Mouse (Mus musculus): Measurements from ENCODE around the gene Lhx2.
A peak's percentile ranks its signal among the peaks of the same experiment; 100 is the strongest.

Lhx2 gene

GRCm38 (mm10) chr2:38359186-38359585 is 20.1 kb downstream of the Lhx2 start:
- no peak for DNase-seq (ENCODE audit: low spot score in 2 of 2)

DNA sequence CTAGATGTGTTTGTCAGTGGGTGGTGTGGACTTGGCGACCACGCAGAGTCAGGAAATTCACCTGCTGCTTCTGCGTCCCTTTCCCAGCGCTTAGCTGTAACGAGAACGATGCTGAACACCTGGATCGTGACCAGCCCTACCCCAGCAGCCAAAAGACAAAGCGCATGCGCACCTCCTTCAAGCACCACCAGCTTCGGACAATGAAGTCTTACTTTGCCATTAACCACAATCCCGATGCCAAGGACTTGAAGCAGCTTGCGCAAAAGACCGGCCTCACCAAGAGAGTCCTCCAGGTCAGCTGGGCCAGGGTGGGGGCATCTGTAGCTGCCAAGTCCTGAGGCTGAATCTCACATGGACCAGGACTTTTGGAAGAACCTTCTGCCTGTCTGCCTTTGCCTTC is 20.7 kb downstream of the Lhx2 start:
- no peak for DNase-seq (ENCODE audit: low spot score in 2 of 2)

DNA sequence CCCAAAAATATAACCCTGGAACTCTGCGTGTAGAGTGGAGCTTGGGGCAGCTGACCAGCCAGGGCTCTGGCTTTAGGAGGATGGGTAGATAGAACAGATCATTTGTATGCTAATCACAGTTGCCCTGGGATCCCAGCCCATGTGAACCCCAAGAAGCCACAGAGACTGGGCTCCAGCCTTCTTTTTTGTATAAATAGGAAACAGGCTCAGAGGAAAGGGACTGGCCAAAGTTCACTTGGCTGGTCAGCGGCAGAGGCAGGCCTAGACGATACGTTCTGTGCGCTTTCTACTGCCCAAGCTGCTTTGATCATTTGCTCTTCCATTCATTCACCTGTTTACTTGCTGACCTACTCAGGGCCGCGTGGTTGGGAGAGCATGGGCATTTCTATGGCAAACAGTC is 27.1 kb downstream of the Lhx2 start:
- DNase-seq (ENCODE audit: low spot score in 2 of 2) = no peak

GRCm38 (mm10) chr2:38367023-38367422 is 27.9 kb downstream of the Lhx2 start:
- no peak for DNase-seq (ENCODE audit: low spot score in 2 of 2)

- peak in 1 of 2 experiments; percentile 65 for DNase-seq (ENCODE audit: low spot score in 2 of 2)
These were observed 28.8 kb downstream of the Lhx2 start for GRCm38 (mm10) chr2:38367852-38368251.

DNA sequence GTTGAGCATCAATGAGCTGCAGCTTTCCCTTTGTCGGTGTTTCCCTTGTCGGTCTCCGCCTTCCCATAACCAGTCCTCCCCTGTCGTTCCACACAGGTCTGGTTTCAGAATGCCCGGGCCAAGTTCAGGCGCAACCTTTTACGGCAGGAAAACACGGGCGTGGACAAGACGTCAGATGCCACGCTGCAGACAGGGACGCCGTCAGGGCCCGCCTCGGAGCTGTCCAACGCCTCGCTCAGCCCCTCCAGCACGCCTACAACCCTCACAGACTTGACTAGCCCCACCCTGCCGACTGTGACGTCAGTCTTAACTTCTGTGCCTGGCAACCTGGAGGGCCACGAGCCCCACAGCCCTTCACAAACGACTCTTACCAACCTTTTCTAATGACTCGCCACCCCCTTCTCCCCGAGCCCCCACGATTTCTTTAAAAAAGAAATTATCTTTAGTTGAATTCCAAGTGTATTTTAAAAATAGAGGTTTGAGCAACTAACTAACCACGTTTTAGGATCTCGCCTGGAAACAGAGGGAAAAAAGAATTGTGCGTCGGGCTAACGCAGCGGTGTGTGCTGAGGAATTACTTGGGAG is 29.8 kb downstream of the Lhx2 start:
- DNase-seq (ENCODE audit: low spot score in 2 of 2) = peak in 1 of 2 experiments; percentile 58

GRCm38 (mm10) chr2:38375606-38376304 is 36.7 kb downstream of the Lhx2 start:
- no peak for DNase-seq (ENCODE audit: low spot score in 2 of 2)

DNA sequence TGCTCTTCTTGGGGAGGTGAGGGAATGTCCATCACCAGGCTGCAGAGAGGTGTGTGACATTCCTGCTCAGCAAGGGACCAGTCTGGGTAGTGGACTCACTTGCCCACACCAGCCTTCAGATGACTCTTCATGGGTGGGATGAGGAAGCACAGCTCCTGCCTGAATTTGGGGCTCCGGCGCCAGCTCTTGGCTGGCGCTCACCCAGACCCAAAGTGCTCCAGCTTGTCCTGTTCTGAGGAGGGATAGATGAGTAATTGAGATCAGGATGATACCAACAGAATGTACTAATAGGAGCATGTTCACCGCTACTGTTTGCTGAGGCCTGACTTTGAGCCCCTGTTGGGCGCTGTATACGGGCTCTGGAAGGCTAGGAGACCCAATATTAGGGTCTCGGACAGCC is 38.2 kb downstream of the Lhx2 start:
- no peak for DNase-seq (ENCODE audit: low spot score in 2 of 2)

DNA sequence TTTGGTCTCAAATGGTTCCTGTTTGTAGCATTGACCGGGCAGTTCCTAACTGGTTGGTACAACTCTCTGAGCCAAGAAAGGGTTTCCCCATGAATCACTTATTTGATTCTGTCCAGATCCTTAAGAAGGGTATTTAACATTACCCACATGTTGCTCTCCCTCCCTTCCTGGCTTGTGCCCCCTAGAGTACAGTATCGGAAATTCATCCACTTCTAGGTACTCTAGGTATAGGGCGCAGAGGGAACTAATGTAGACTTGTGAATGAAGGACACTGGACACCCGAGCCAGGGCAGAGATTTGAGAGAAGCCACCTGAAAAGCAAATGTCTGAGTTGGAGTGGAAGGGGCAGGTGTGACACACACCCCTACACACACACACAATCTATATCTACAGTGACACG is 39.3 kb downstream of the Lhx2 start:
- DNase-seq (ENCODE audit: low spot score in 2 of 2) = no peak

DNA sequence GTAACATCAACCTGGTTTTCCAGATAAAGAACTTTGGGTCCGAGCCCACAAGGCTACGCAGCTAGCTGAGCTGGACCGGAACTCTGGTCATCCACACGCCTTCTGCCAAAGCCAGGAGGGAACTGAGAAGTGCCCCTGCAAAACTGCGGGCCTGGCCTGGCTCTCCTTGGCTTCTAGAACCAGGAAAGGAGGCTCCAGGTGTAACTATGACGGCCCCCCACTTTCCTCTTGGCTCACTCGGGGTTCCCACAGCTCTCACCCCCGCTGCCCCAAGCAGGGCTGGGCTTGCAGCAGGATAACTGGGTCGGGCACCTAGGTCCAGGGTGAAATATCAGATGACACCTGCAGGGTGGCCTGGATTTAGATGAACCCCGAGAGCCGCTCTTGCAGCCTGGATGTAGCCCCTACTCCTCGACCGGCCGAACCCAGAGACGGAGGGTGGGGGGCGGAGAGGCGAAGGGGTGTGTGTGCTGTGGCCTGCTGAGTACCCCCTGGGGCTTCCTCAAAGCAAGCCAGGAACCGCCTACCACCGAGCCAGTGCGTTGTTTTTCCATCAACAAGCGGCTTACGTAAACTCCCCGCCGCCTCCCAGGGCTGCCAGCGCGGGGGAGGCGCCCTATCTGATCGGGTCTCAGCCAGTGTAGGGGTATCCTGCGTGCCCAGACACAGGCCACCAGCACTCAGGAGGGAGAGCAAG is 39.9 kb downstream of the Lhx2 start:
- DNase-seq (ENCODE audit: low spot score in 2 of 2) = no peak

DNA sequence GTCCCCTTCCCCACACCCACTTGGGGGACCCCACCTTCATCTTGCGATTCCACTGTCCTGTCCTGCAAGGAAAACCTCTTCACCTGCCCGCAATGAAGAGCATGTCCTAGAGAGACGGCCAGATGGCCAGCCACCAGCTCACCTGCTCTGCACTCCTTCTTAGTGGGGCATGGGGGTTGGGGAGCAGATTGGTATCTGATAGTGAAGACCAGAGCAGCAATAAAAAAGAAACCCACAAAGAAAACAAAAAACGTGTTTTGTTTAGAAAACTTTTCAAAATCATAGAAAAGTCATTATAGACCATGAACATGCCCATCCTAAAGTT is 40.4 kb downstream of the Lhx2 start:
- no peak for DNase-seq (ENCODE audit: low spot score in 2 of 2)

- DNase-seq (ENCODE audit: low spot score in 2 of 2) = no peak
These were observed 41.3 kb downstream of the Lhx2 start for GRCm38 (mm10) chr2:38380136-38381083.

- DNase-seq (ENCODE audit: low spot score in 2 of 2) = no peak
These were observed 48.6 kb downstream of the Lhx2 start for GRCm38 (mm10) chr2:38387568-38388262.

DNA sequence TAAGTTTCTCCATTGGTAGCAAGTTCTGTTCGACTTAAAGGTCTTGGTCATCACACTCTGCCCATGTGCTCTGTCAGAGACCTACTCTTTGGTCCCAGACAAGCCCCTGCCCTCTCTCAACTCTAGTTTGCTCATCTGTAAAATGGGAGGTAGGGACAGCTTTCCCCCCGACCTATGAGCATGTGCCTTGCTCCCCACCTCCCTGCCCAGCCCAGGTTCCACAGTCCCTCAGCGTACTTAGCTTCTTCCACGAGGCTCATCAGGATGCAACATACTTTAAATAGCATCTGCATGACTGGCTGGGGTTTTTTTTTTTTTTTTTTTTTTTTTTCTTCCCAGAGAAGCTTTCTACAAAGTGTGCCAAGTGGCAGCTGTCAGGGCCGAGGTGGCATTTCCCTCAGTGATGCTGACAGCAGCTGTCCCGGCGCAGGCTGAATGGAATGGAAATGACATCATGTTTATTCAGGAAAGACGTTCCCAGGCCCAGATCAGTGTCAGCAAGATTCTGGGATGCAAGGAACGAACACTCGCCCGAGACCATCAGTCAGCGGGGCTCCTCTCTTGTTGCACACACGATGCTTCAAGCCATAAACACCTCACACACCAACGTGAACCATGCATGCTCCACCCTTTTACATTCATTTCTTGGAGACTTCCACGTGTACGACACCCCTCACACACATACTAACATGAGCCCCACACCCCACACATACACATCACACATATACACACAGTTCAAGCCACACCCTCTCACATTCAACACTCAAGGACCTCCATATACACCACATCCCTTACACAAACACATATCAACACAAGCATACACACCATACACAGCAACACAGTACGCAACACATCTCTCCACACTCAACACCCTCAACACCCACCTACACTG is 56.1 kb downstream of the Lhx2 start:
- DNase-seq (ENCODE audit: low spot score in 2 of 2) = peak; percentile 36 to 58

GRCm38 (mm10) chr2:38395869-38396236 is 56.8 kb downstream of the Lhx2 start:
- no peak for DNase-seq (ENCODE audit: low spot score in 2 of 2)

- DNase-seq (ENCODE audit: low spot score in 2 of 2) = no peak
These were observed 58.2 kb downstream of the Lhx2 start for GRCm38 (mm10) chr2:38397306-38397705.

DNA sequence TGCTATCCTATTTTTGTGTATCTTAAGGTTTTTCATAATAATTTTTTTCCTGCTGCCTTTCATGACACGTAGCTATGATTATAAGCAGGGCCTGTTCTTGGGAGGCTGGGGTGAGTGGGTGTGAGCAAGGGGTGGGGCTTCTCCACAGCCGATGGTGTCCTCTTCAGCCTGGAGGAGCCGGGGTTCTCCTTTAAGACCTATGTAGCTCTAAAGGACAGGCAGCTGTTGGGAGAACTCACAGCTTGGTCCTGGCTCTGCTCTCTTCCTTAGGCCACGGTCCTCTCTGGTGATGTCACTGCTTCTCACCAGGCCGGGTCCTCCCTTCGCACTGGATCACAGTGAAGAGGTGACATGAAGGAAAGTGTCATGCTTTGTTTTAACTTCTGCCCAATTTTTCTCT is 58.8 kb downstream of the Lhx2 start:
- DNase-seq (ENCODE audit: low spot score in 2 of 2) = no peak

- peak in 1 of 2 experiments; percentile 49 for DNase-seq (ENCODE audit: low spot score in 2 of 2)
These were observed 63.5 kb downstream of the Lhx2 start for GRCm38 (mm10) chr2:38402611-38403010.

GRCm38 (mm10) chr2:38403231-38403630 is 64.2 kb downstream of the Lhx2 start:
- DNase-seq (ENCODE audit: low spot score in 2 of 2) = peak; percentile 77 to 86

DNA sequence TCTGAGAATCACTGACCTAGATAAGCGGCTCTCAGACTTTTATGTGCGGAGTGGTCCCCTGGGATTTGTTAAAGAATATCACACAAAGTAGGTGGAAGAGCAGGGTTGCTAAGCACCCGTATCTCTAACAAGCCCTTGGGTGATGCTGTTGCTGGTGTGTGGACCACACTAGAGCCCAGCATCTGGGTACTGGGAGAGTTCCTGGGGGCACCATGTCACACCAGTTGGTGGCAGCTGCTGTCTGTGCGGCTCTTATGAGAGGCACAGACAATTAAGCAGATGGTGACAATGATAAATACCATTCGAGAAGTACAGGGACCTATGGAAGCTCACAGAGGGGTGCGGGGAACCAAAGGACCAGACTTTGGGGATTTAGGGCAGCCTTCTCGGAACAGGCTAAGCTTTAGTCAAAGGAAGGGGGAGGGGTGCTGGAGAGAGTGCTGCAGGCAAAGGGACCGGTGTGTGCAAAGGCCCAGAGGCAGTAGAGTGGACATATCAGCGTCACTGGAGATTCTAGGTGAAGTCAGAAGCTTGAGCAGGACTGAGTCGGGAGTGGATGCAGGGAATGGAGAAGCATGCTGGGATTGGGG is 65.0 kb downstream of the Lhx2 start:
- DNase-seq (ENCODE audit: low spot score in 2 of 2) = no peak

Data from right cerebral cortex, postnatal 36 days (tissue).